Mouse (Mus musculus) neural tube, embryonic 11.5 days (tissue): ENCODE data around the gene Rpl35. TPM values are rescaled to one million over a fixed set of nuclear protein-coding genes. Genes with fewer than 3 reads are reported as not detected.

ENCODE experiments used
- ATAC-seq: fragments of 200-750 bp; cut with Nextera tagmentation; 2 replicates; pipeline ENCODE4 v1.8.0; 2017; ENCODE audit warnings: moderate number of reproducible peaks, mild to moderate bottlenecking, moderate TSS enrichment, moderate library complexity; ENCODE audit not compliant: insufficient read depth, low FRiP score, low TSS enrichment
- DNase-seq: peaks from one replicate; pipeline ENCODE4 v3.0.0-alpha.2; 2015; ENCODE audit warnings: low spot score
- H3K27ac ChIP-seq: fragments of 300-500 bp; sonication (generic); 2 replicates; pipeline ENCODE4 v1.5.1; 2014; ENCODE audit warnings: low read depth, mild to moderate bottlenecking, low read length
- H3K27me3 ChIP-seq: fragments of 300-500 bp; sonication (generic); 2 replicates; pipeline ENCODE4 v1.6.1; 2014; ENCODE audit warnings: mild to moderate bottlenecking, low read length, mixed read lengths; ENCODE audit not compliant: control insufficient read depth, insufficient read depth
- H3K36me3 ChIP-seq: fragments of 300-500 bp; sonication (generic); 2 replicates; pipeline ENCODE4 v1.6.1; 2014; ENCODE audit warnings: mild to moderate bottlenecking, low read length, moderate library complexity, mixed read lengths; ENCODE audit not compliant: control insufficient read depth, insufficient read depth
- H3K4me1 ChIP-seq: fragments of 300-500 bp; sonication (generic); 2 replicates; pipeline ENCODE4 v1.6.1; 2014; ENCODE audit warnings: low read length, mixed read lengths; ENCODE audit not compliant: control insufficient read depth, insufficient read depth
- H3K4me2 ChIP-seq: fragments of 300-500 bp; sonication (generic); 2 replicates; pipeline ENCODE4 v1.6.1; 2014; ENCODE audit warnings: low read depth, mild to moderate bottlenecking, moderate library complexity
- H3K4me3 ChIP-seq: fragments of 300-500 bp; sonication (generic); 2 replicates; pipeline ENCODE4 v1.5.1; 2014; ENCODE audit warnings: low read depth, low read length
- H3K9ac ChIP-seq: fragments of 300-500 bp; sonication (generic); 2 replicates; pipeline ENCODE4 v1.6.1; 2014; ENCODE audit warnings: mild to moderate bottlenecking, low read length
- H3K9me3 ChIP-seq: fragments of 300-500 bp; sonication (generic); 2 replicates; pipeline ENCODE4 v1.6.1; 2016; ENCODE audit warnings: low read length; ENCODE audit not compliant: control insufficient read depth
- WGBS: fragments of 180-500 bp; shearing (Covaris S2); extraction: QIAGEN DNeasy Blood & Tissue Kit; methylation state at CpG from one replicate; pipeline ENCODE4 v1.1.7; 2014; 5-methylcytosine and 5-hydroxymethylcytosine counted together
- polyA plus RNA-seq: library from polyadenylated mRNA; unstranded; fragments of >200 nt; fragmentation: Nextera tagmentation; extraction: Ambion mirVana; gene quantifications from 2 replicates; pipeline ENCODE4 v1.2.1, GENCODE M21; 2014

The Rpl35 gene
- polyA plus RNA-seq, 1 experiment from 2014 or later = 909 TPM

DNA sequence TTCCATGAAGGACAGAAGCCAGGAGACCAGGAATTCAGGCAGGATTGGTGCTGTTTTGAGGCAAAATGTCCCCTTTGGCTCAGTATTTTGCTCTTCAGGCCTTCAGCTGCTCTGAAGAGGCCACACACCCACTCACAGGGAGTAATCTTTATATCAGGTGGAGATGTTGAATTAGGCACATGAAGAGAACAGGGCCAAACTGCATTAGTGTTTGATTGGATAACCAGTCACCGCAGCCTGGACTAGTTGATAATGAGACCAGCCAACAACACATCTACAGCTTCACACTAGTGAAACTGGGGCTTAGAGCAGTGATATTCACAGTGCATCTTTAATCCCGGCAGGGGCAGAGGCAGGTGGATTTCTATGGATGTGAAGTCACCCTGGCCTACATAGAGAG lies 16.5 kb downstream of the Rpl35 start:
- no peaks in the 10 kb centered on the region for H3K36me3 ChIP-seq
- DNase-seq (no peak), ATAC-seq (no peak)
- no peaks in the 10 kb centered on the region for H3K4me1 ChIP-seq
- no peak overlapping the region for H3K9ac ChIP-seq
- WGBS = 92% methylated on average over 2 of the region's 2 CpGs
- no peak overlapping the region for H3K4me2 ChIP-seq
- no peaks in the 10 kb centered on the region for H3K27me3 ChIP-seq
- H3K9me3 ChIP-seq = 0 out of 2 replicates have a peak, but pooled peaks cover 2% of the 10 kb centered on the region
- H3K27ac ChIP-seq = no peak overlapping the region
- no peak overlapping the region for H3K4me3 ChIP-seq

DNA sequence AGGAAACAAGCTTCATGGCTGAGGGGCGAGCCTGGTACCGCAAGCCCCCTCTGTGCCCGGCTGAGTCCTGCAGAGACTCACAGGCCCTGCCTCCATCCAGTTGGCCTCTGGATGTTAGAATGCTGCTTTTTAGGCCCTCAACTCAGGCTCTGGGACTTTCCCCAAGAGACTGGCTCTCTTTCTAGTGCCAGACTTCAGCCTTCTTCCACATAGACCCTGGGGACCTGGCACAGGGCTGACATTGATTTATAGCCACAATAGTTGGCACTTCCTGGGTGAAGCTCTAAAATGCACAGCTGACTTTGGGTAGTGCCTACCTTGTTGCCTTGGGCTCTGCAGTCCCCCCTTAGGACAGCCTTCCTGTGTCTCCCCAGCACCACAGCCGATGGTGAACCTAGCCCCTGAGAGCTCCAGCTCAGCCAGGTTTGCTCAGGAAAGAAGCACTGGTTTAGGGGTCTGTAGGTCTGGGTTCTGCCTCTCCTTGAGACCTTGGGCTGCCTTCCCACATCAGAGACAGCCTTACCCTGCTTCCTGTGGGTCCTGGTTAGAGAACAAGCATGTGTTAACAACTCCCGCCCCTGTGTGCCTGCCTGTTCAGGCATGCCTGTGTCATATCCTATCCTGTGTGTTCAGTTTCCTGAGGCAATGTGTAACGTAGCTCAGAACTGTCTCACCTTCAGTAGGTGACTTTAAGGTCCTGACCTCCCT lies 17.5 kb downstream of the Rpl35 start:
- 86% methylated on average over 6 of the region's 6 CpGs for WGBS
- DNase-seq (no peak), ATAC-seq (no peak)
- H3K27me3 ChIP-seq = no peaks in the 10 kb centered on the region
- H3K27ac ChIP-seq = no peak overlapping the region
- H3K9ac ChIP-seq = no peak overlapping the region
- no peaks in the 10 kb centered on the region for H3K36me3 ChIP-seq
- no peak overlapping the region for H3K4me2 ChIP-seq
- no peak overlapping the region for H3K4me3 ChIP-seq
- H3K4me1 ChIP-seq = no peaks in the 10 kb centered on the region
- 0 out of 2 replicates have a peak, but pooled peaks cover 2% of the 10 kb centered on the region for H3K9me3 ChIP-seq

DNA sequence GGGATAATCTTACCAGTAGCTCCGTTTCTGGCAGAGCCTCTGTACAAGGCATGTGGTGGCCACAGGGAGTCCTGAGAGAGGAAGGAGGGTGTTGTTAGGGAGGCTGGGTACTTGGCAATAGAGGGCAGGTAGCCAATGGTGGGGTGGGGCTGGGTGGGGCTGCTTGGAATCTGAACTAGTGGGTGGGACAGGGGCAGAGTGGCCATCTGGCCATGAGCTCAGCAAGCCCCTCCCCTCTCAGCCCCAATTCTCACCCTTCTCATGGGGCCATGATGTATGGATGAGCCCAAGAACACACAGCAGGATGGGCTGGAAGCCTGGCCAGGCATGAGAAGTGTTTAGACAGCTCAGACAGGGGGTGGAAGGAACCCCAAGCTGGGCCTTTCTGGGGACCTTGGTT lies 18.1 kb downstream of the Rpl35 start:
- no peak for ATAC-seq
- 0 out of 2 replicates have a peak, but pooled peaks cover 2% of the 10 kb centered on the region for H3K9me3 ChIP-seq
- no peak overlapping the region for H3K27ac ChIP-seq
- 56% methylated on average over 1 of the region's 1 CpGs for WGBS
- no peaks in the 10 kb centered on the region for H3K4me1 ChIP-seq
- H3K9ac ChIP-seq = no peak overlapping the region
- DNase-seq = no peak
- no peaks in the 10 kb centered on the region for H3K36me3 ChIP-seq
- H3K27me3 ChIP-seq = no peaks in the 10 kb centered on the region
- no peak overlapping the region for H3K4me2 ChIP-seq
- H3K4me3 ChIP-seq = no peak overlapping the region

DNA sequence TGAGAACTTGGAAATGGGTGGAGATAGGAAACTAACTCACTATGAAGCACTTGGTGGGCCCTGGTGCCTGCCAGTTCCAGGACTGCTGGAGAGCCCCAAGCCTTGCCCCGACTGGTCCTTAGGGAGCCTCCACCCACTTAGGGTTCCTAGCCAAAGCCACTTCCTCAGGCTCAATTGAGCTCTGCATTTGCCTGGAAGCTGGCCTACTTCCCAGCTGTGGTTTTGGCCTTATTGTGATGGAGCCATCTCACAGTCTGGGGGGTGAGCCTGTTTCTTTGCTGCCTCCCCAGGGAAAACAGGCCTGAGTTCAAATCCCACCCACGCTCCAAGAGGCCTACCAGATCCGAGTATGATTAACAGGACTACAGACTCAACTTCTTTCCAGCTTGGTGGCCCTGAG lies 18.8 kb downstream of the Rpl35 start:
- no peak for DNase-seq
- no peak overlapping the region for H3K27ac ChIP-seq
- 0 out of 2 replicates have a peak, but pooled peaks cover 2% of the 10 kb centered on the region for H3K9me3 ChIP-seq
- WGBS = 82% methylated on average over 3 of the region's 3 CpGs
- no peaks in the 10 kb centered on the region for H3K4me1 ChIP-seq
- H3K36me3 ChIP-seq = no peaks in the 10 kb centered on the region
- no peak overlapping the region for H3K9ac ChIP-seq
- no peak for ATAC-seq
- no peak overlapping the region for H3K4me2 ChIP-seq
- no peak overlapping the region for H3K4me3 ChIP-seq
- H3K27me3 ChIP-seq = no peaks in the 10 kb centered on the region

DNA sequence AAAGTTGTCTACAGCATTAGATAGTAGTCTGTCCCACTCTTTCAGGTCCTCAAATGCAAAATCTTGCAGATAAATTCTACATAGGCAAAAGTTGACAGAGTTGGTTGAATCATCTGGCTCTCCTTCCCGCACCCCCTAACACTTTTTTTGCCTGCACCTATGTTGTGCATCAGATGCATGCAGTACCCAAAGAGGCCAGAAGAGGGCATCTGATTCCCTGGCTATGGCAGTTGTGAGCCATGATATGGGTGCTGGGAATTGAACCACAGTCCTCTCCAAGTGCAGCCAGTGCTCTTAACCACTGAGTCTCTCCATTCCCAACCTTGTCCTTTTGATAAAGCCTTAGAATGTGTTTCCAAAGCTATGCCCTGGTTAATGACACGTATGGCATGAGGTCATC lies 22.0 kb downstream of the Rpl35 start:
- 96% methylated on average over 2 of the region's 2 CpGs for WGBS
- ATAC-seq = no peak

DNA sequence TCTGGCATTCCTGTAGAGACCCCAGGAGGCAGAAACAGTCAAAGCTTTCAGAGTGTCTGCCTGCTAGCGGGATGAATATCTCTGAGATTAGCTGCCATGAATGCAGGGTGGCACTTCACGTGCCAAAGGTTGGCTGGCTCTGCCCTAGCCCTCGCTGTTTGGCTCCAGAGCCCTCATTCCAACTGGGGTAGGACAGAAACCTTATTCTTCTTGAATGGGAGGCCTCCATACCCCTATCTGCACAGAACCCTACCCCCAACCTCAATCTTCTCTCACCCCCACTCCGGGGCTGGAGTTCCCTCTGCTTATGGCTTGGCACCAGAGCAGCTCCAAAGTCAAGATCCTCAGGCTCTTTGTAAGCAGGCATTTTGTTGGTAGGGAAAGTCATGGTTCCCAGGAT lies 27.6 kb downstream of the Rpl35 start:
- no peak for ATAC-seq
- H3K4me2 ChIP-seq = no peak overlapping the region
- 73% methylated on average over 4 of the region's 4 CpGs for WGBS
- H3K36me3 ChIP-seq = no peaks in the 10 kb centered on the region
- H3K27me3 ChIP-seq = no peaks in the 10 kb centered on the region
- no peak overlapping the region for H3K9ac ChIP-seq
- no peak overlapping the region for H3K27ac ChIP-seq
- H3K4me1 ChIP-seq = no peaks in the 10 kb centered on the region
- no peak for DNase-seq
- no peaks in the 10 kb centered on the region for H3K9me3 ChIP-seq
- H3K4me3 ChIP-seq = no peak overlapping the region

More for the DNA sequence above, 22.0 kb downstream of the Rpl35 start:
- H3K9me3 ChIP-seq = 0 out of 2 replicates have a peak, but pooled peaks cover 2% of the 10 kb centered on the region
- H3K27me3 ChIP-seq = no peaks in the 10 kb centered on the region
- no peak for DNase-seq
- no peaks in the 10 kb centered on the region for H3K36me3 ChIP-seq
- no peak overlapping the region for H3K4me3 ChIP-seq
- no peak overlapping the region for H3K27ac ChIP-seq
- H3K4me2 ChIP-seq = no peak overlapping the region
- no peaks in the 10 kb centered on the region for H3K4me1 ChIP-seq
- no peak overlapping the region for H3K9ac ChIP-seq

DNA sequence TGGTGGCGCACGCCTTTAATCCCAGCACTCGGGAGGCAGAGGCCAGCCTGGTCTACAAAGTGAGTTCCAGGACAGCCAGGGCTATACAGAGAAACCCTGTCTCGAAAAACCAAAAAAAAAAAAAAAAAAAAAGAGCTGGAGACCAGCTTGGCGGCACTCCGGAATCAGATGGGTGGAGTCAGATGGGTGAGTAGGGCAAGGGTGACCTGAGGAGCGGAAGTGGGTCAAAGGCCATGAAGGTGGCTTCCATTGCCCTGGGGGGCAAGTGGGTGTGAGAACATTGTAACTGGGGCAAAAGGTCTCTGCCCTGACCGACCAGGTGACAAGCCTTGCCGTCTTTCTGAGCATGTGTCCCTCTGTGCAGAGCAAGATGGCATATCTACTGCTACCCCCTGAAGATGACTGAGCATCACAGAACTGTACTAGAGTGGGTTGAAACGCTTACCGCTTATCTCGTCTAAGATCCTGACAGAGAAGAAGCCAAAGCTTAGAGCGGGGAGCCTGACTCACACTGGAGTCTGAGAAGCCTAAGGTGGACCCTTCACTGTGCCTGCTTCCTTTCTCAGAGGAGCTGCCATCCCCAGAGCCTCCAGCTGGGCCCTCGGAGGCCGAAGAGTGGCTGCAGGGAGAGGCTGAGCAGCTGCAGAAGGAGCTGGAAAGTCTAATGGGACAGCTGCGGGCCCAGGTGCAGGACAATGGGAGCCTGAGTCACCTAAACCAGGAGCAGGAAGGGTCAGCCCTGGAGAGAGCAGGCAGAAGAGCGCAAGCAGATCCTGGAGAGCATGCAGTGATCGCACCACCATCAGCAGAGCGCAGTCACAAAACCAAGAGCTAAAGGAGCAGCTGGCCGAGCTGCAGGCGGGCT lies 29.3 kb downstream of the Rpl35 start:
- H3K27me3 ChIP-seq = no peaks in the 10 kb centered on the region
- 85% methylated on average over 20 of the region's 21 CpGs for WGBS
- no peak for DNase-seq
- no peak overlapping the region for H3K4me2 ChIP-seq
- no peaks in the 10 kb centered on the region for H3K4me1 ChIP-seq
- H3K9ac ChIP-seq = no peak overlapping the region
- no peaks in the 10 kb centered on the region for H3K9me3 ChIP-seq
- H3K4me3 ChIP-seq = no peak overlapping the region
- ATAC-seq = no peak
- no peak overlapping the region for H3K27ac ChIP-seq
- H3K36me3 ChIP-seq = no peaks in the 10 kb centered on the region

DNA sequence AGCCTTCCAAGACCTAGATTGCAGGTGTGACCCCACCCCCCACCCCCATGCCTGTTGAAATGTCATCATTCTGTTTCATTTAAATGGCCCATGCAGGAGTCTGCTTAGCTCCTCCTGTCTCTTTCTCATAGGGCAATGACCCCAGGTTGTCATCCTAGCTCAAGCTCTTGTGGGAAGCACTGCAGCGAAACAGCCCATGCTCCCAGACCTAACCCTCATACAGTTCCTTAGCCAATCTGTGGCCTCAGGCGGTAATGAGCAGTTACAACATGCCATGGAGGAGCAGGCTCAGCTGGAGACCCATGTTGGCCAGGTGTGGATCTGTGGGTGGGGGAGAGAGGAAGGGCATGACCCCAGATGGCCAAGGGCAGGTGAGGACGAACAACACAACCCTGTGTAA lies 30.2 kb downstream of the Rpl35 start:
- ATAC-seq (no peak), DNase-seq (no peak)
- Histone ChIP-seq H3K9me3 (no peaks in the 10 kb centered on the region), H3K27ac (no peak overlapping the region), H3K4me2 (no peak overlapping the region), H3K36me3 (no peaks in the 10 kb centered on the region), H3K4me1 (no peaks in the 10 kb centered on the region), H3K27me3 (no peaks in the 10 kb centered on the region), H3K4me3 (no peak overlapping the region), H3K9ac (no peak overlapping the region)
- 88% methylated on average over 3 of the region's 3 CpGs for WGBS

DNA sequence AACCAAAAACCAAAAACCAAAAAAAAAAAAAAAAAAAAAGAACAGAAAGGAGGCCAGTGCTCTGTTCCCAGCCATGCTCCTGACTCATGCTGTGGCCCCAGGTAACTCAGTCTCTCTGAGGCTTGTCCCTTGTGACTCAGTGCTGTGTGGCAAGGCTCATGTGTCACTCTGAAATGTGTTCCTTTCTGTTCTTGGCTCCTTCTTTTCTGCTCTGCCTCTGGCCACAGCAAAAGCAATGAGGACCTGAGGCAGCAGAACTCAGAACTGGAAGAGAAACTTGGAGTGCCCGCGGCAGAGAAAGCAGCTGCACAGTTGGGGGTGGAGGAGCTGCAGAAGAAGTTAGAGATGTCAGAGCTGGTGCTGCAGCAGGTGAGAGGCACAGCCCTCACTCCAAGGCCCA lies 31.3 kb downstream of the Rpl35 start:
- ATAC-seq (no peak), DNase-seq (no peak)
- Histone ChIP-seq H3K36me3 (no peaks in the 10 kb centered on the region), H3K9ac (no peak overlapping the region), H3K4me1 (no peaks in the 10 kb centered on the region), H3K9me3 (no peaks in the 10 kb centered on the region), H3K27me3 (no peaks in the 10 kb centered on the region), H3K4me3 (no peak overlapping the region), H3K4me2 (no peak overlapping the region), H3K27ac (no peak overlapping the region)
- 39% methylated on average over 2 of the region's 2 CpGs for WGBS
